Mouse (Mus musculus): ENCODE measurements around the gene Minos1.

The Minos1 gene

GRCm38 (mm10) chr4:139095406-139095805 lies 35.5 kb downstream of the Minos1 start:
- no peak for DNase-seq (ENCODE audit: low read depth)

- no peak for DNase-seq (ENCODE audit: low read depth)
Measured at GRCm38 (mm10) chr4:139093196-139093530, 37.8 kb downstream of the Minos1 start.

- no peak for DNase-seq (ENCODE audit: low read depth)
Measured at GRCm38 (mm10) chr4:139092356-139093195, 38.3 kb downstream of the Minos1 start, which contains the start of gene Nbl1. TSS of gene Nbl1 (minus strand) at chr4:139092993.

- no peak for DNase-seq (ENCODE audit: low read depth)
Measured at GRCm38 (mm10) chr4:139091478-139092355, 39.2 kb downstream of the Minos1 start.

GRCm38 (mm10) chr4:139091066-139091465 lies 39.8 kb downstream of the Minos1 start:
- DNase-seq (ENCODE audit: low read depth), result no peak

- DNase-seq (ENCODE audit: low read depth), result no peak
Measured at GRCm38 (mm10) chr4:139090303-139090940, 40.5 kb downstream of the Minos1 start.

GRCm38 (mm10) chr4:139088982-139089671 lies 41.8 kb downstream of the Minos1 start:
- no peak for DNase-seq (ENCODE audit: low read depth)

GRCm38 (mm10) chr4:139086984-139087383 lies 43.9 kb downstream of the Minos1 start:
- DNase-seq (ENCODE audit: low read depth), result no peak

- peak; percentile 84 for DNase-seq (ENCODE audit: low read depth)
Measured at GRCm38 (mm10) chr4:139086037-139086436, 44.9 kb downstream of the Minos1 start.

GRCm38 (mm10) chr4:139085337-139085736 lies 45.6 kb downstream of the Minos1 start:
- no peak for DNase-seq (ENCODE audit: low read depth)

GRCm38 (mm10) chr4:139082790-139083564 lies 47.9 kb downstream of the Minos1 start:
- no peak for DNase-seq (ENCODE audit: low read depth)

GRCm38 (mm10) chr4:139081270-139081931 lies 49.5 kb downstream of the Minos1 start:
- DNase-seq (ENCODE audit: low read depth), result no peak

GRCm38 (mm10) chr4:139080259-139080658 lies 50.7 kb downstream of the Minos1 start:
- no peak for DNase-seq (ENCODE audit: low read depth)

- DNase-seq (ENCODE audit: low read depth), result no peak
Measured at GRCm38 (mm10) chr4:139079439-139079838, 51.5 kb downstream of the Minos1 start.

- peak; percentile 68 for DNase-seq (ENCODE audit: low read depth)
Measured at GRCm38 (mm10) chr4:139078726-139079125, 52.2 kb downstream of the Minos1 start.

GRCm38 (mm10) chr4:139078313-139078712 lies 52.6 kb downstream of the Minos1 start:
- DNase-seq (ENCODE audit: low read depth), result peak; percentile 74

- DNase-seq (ENCODE audit: low read depth), result no peak
Measured at GRCm38 (mm10) chr4:139075915-139076314, 55.0 kb downstream of the Minos1 start.

- no peak for DNase-seq (ENCODE audit: low read depth)
Measured at GRCm38 (mm10) chr4:139075041-139075711, 55.7 kb downstream of the Minos1 start, which contains the start of gene Htr6. TSS of gene Htr6 (minus strand) at chr4:139075570.

- DNase-seq (ENCODE audit: low read depth), result no peak
Measured at GRCm38 (mm10) chr4:139074060-139074459, 56.9 kb downstream of the Minos1 start.

GRCm38 (mm10) chr4:139068287-139068686 lies 62.6 kb downstream of the Minos1 start:
- DNase-seq (ENCODE audit: low read depth), result no peak

Data from 416B (cell line).